Mouse (Mus musculus) heart, postnatal 0 days (tissue): ENCODE measurements around the gene Cntnap1.

ENCODE experiments used
- CTCF ChIP-seq: IDR thresholded peaks from 2 replicates; pipeline ENCODE4 v1.5.1; 2016; ENCODE audit warnings: antibody characterized with exemption, control low read depth, low read depth
- EP300 ChIP-seq: IDR thresholded peaks from 2 replicates; pipeline ENCODE4 v1.6.1; 2016; ENCODE audit warnings: antibody characterized with exemption, low read depth

DNA sequence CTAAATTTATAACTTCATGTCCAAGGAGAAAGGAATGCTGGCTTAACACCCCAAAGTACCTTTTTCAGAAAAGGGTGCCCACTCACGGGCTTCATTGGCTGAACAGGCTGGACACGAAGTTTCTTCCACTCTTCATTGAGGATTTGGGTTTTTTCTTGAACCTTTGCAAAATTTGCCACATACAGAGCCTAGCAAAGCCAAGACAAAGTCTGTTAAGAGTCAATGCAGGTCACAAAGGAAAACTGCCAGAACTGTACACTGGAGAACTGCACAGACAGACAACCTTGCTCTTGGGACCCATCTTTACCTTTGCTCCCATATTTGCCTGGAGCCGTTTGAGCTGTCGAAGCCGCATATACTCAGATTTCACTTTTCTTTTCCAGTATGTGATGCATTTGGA, 46.6 kb downstream of the Cntnap1 start:
- TF ChIP-seq CTCF (no peak), EP300 (no peak)
